Mouse (Mus musculus): ENCODE results near the gene 4930447C04Rik.

DNA sequence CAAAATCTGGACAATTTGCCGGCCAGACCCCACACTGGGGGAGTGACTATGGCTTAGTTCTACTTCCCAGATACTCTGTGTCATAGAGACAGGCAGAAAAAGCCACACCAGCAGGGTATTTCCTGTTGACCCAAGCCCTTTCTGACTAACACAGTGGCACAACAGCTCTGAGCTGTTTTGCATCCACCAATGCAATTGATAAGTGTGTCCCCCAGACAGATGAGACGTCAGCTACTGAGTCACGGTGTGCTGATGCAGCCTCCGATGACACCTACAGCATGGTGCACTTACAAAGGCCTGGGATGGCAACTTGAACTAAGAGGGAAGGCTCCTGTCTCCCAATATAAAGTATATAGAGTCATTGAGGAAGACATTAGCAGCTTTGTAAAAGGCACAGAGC lies 103.3 kb downstream of the 4930447C04Rik start:
- TF ChIP-seq CTCF (IDR thresholded peaks at IDR 0.05; ENCODE audit: low read depth) (no peak), EP300 (optimal IDR thresholded peaks at IDR 0.05) (no peak)
